8 mouse cellular contexts compared by ENCODE assay signal in genomic region chr5:135149053-135149819, GRCm38 (mm10). TPM values are rescaled to one million over a fixed set of nuclear protein-coding genes. Genes with fewer than 3 reads are reported as not detected.
A peak's percentile ranks its signal among the peaks of the same experiment; 100 is the strongest.
DNase-seq lines count a peak whose midpoint lies in the region; ATAC-seq and TF ChIP-seq lines count a peak whose summit lies in the region.

Gene Tbl2, plus strand, starts transcription at chr5:135149657.

- peak within 1 kb of the TSS; percentile 92 for H3K27ac ChIP-seq in hindbrain, embryonic 10.5 days
- H3K27ac ChIP-seq in lung, postnatal 0 days (ENCODE audit: low read length): peak within 1 kb of the TSS; percentile 89

- peak within 1 kb of the TSS; percentile 60 for H3K9ac ChIP-seq in lung, postnatal 0 days (replicated peaks; ENCODE audit: low read depth)

- H3K36me3 ChIP-seq in hindbrain, embryonic 10.5 days: peaks cover 27% of the 10 kb centered on the region
- H3K36me3 ChIP-seq in lung, postnatal 0 days (ENCODE audit: insufficient read depth, low read length): peaks cover 2% of the 10 kb centered on the region; the same call in 1 of the 2 replicates

- H3K27me3 ChIP-seq in hindbrain, embryonic 10.5 days (ENCODE audit: insufficient read depth, poor library complexity, severe bottlenecking): no peaks in the 10 kb centered on the region
- H3K27me3 ChIP-seq in lung, postnatal 0 days (replicated peaks; ENCODE audit: insufficient read depth, low read length): no peaks in the 10 kb centered on the region

- TF ChIP-seq CTCF in lung, postnatal 0 days (IDR thresholded peaks at IDR 0.05): peak; percentile 32

- peak within 1 kb of the TSS; percentile 93 for H3K4me2 ChIP-seq in lung, postnatal 0 days (replicated peaks; ENCODE audit: low read depth, low read length)

- H3K9me3 ChIP-seq in hindbrain, embryonic 10.5 days: no peaks in the 10 kb centered on the region
- H3K9me3 ChIP-seq in lung, postnatal 0 days (ENCODE audit: low read length): no peaks in the 10 kb centered on the region

- DNase-seq in MN1 (ENCODE audit: low spot score): peak; percentile 100
- DNase-seq in cerebellum, adult 9-10 months: peak; percentile 98
- DNase-seq in hindbrain, embryonic 10.5 days (ENCODE audit: low spot score): peak; percentile 99
- DNase-seq in layer of hippocampus, adult 9-11 months: peak; percentile 99
- peak; percentile 100 for DNase-seq in lung, postnatal 0 days (ENCODE audit: low spot score)
- DNase-seq in ovary, postnatal 14 days (ENCODE audit: low spot score): peak; percentile 98
- peak; percentile 99 for DNase-seq in thymus, postnatal 14 days

- ATAC-seq in frontal cortex, adult (ENCODE audit: low TSS enrichment): peak; percentile 94
- ATAC-seq in lung, postnatal 0 days: peak; percentile 98

- H3K4me3 ChIP-seq in hindbrain, embryonic 10.5 days: peak within 1 kb of the TSS; percentile 80
- peak within 1 kb of the TSS; percentile 74 for H3K4me3 ChIP-seq in lung, postnatal 0 days (ENCODE audit: low read depth, low read length)

- WGBS in hindbrain, embryonic 10.5 days: under 1% methylated on average over 63 of the region's 63 CpGs
- WGBS in lung, postnatal 0 days: 0% methylated on average over 59 of the region's 63 CpGs

- TF ChIP-seq EP300 in lung, postnatal 0 days (IDR thresholded peaks at IDR 0.05): no peak

- peaks cover 20% of the 10 kb centered on the region for H3K4me1 ChIP-seq in hindbrain, embryonic 10.5 days (replicated peaks)
- H3K4me1 ChIP-seq in lung, postnatal 0 days (ENCODE audit: insufficient read depth, low read depth, low read length): peaks cover 9% of the 10 kb centered on the region

RNA-seq across cellular contexts. Expression of gene Tbl2, which starts in this region (rescaled TPM):
- 20.0 and 23.7 TPM in 2 replicates for polyA plus RNA-seq in hindbrain, embryonic 10.5 days (2016; fragmentation: Nextera tagmentation; extraction: Ambion mirVana)
- polyA plus RNA-seq in lung, postnatal 0 days (2015; fragmentation: Nextera tagmentation; extraction: Ambion mirVana): 8.7 and 9.5 TPM in 2 replicates

Comparison
In these comparisons a context has a peak if more than half of its experiments do, and no peak if none do; other contexts are left out.
1. Peak in every context shown above with its lines: DNase-seq, ATAC-seq, H3K4me3 ChIP-seq and H3K27ac ChIP-seq.